Mouse (Mus musculus): ENCODE data around the gene Tarbp2. TPM values are rescaled to one million over a fixed set of nuclear protein-coding genes. Genes with fewer than 3 reads are reported as not detected.

Tarbp2 gene
- total RNA-seq (2014; rRNA removed), result 78.4 and 96.9 TPM in 2 replicates
- polyA plus RNA-seq (2015; fragmentation: Nextera tagmentation; extraction: Ambion mirVana), result 107 and 116 TPM in 2 replicates

DNA sequence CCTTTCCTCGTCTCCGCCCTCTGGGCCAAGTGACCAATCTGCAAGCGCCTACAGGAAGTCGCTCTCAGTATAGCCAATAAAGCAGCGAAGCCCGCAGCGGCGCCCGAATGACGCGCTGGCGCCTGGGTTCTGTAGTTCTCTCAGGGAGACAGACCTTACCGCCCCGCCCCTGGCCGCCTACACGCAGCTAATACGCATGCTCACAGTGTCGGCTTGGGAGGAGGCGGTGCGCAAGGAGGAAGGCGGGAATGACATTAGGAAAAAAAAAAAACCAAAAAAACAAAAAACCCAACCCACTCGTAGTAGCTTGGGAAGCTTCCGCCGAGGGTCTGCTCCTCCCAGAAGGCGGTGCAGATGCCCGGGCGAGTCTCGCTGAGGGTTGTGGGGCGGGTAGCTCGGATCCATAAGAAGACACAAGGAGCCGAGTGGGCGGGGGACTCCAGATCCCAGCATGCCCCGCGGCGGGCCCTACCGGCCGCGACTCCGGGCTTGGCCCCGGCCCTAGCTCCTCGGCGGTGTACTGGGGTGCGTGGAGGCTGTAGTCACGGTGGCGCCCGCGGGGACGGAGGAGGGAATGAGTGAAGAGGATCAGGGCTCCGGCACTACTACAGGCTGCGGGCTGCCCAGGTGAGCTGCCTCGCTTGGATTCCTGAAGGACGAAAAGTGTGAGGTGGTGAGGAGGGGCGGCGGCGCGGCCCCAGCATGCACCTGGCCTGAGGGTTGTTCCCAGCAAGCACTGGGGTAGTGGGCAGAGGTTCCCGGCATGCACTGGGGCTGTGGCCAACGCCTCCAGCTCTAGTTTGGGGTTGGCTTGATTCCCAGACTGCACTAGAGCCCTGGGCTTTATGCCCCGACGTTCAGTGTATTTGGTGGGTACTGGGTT, at the start of gene Tarbp2:
Tarbp2 (plus strand) TSS at position 217 of the 883 bp plus-strand sequence.
- Histone ChIP-seq H3K27ac (ENCODE audit: low read depth, low read length) (peak within 1 kb of the TSS; percentile 99), H3K4me1 (ENCODE audit: insufficient read depth, low read length) (peaks cover 18% of the 10 kb centered on the region), H3K36me3 (ENCODE audit: insufficient read depth, low read length) (peaks cover 13% of the 10 kb centered on the region; the same call in 1 of the 2 replicates), H3K9me3 (ENCODE audit: low read length) (no peaks in the 10 kb centered on the region), H3K27me3 (ENCODE audit: insufficient read depth, low read length) (no peaks in the 10 kb centered on the region), H3K9ac (replicated peaks; ENCODE audit: low read length, poor library complexity, severe bottlenecking) (peak within 1 kb of the TSS; percentile 87), H3K4me3 (ENCODE audit: low read depth, low read length) (peak within 1 kb of the TSS; percentile 66), H3K4me2 (ENCODE audit: low read depth, low read length, poor library complexity, severe bottlenecking) (peak within 1 kb of the TSS; percentile 80)
- DNase-seq (ENCODE audit: low spot score), result peak; percentile 100
- ATAC-seq (ENCODE audit: low FRiP score), result peak; percentile 91
- WGBS, result under 1% methylated on average over 59 of the region's 60 CpGs
- peak; percentile 9; the same call in 1 of the 2 replicates for TF ChIP-seq CTCF (IDR thresholded peaks at IDR 0.05)

GRCm38 (mm10) chr15:102468675-102469370, 49.2 kb upstream of the Tarbp2 start:
- WGBS, result 96% methylated on average over 9 of the region's 9 CpGs
- Histone ChIP-seq H3K9ac (replicated peaks; ENCODE audit: low read length, poor library complexity, severe bottlenecking) (no peak overlapping the region), H3K4me1 (ENCODE audit: insufficient read depth, low read length) (no peaks in the 10 kb centered on the region), H3K27ac (ENCODE audit: low read depth, low read length) (no peak overlapping the region), H3K4me3 (ENCODE audit: low read depth, low read length) (no peak overlapping the region), H3K36me3 (ENCODE audit: insufficient read depth, low read length) (no peaks in the 10 kb centered on the region), H3K9me3 (ENCODE audit: low read length) (no peaks in the 10 kb centered on the region), H3K4me2 (ENCODE audit: low read depth, low read length, poor library complexity, severe bottlenecking) (no peak overlapping the region), H3K27me3 (ENCODE audit: insufficient read depth, low read length) (no peaks in the 10 kb centered on the region)
- DNase-seq (ENCODE audit: low spot score) (no peak), ATAC-seq (ENCODE audit: low FRiP score) (no peak)
- 0 out of 2 replicates have a peak, but pooled peaks have one; percentile 7 for TF ChIP-seq CTCF (IDR thresholded peaks at IDR 0.05)

- no peaks in the 10 kb centered on the region for H3K27me3 ChIP-seq (ENCODE audit: insufficient read depth, low read length)
- peak within 1 kb of the TSS; percentile 87 for H3K9ac ChIP-seq (replicated peaks; ENCODE audit: low read length, poor library complexity, severe bottlenecking)
- DNase-seq (ENCODE audit: low spot score), result peak; percentile 99
- no peaks in the 10 kb centered on the region for H3K4me1 ChIP-seq (ENCODE audit: insufficient read depth, low read length)
- no peaks in the 10 kb centered on the region for H3K9me3 ChIP-seq (ENCODE audit: low read length)
- WGBS, result under 1% methylated on average over 33 of the region's 40 CpGs
- peak within 1 kb of the TSS; percentile 98 for H3K27ac ChIP-seq (ENCODE audit: low read depth, low read length)
- H3K4me2 ChIP-seq (ENCODE audit: low read depth, low read length, poor library complexity, severe bottlenecking), result peak within 1 kb of the TSS; percentile 56
- 0 out of 2 replicates have a peak, but pooled peaks cover 3% of the 10 kb centered on the region for H3K36me3 ChIP-seq (ENCODE audit: insufficient read depth, low read length)
- TF ChIP-seq CTCF (IDR thresholded peaks at IDR 0.05), result peak; percentile 95
- peak within 1 kb of the TSS; percentile 87 for H3K4me3 ChIP-seq (ENCODE audit: low read depth, low read length)
- ATAC-seq (ENCODE audit: low FRiP score), result peak; percentile 99
These were observed 47.8 kb upstream of the Tarbp2 start, which contains the start of gene Pcbp2 for GRCm38 (mm10) chr15:102470183-102470604. TSS of gene Pcbp2 (plus strand) at chr15:102470539.

DNA sequence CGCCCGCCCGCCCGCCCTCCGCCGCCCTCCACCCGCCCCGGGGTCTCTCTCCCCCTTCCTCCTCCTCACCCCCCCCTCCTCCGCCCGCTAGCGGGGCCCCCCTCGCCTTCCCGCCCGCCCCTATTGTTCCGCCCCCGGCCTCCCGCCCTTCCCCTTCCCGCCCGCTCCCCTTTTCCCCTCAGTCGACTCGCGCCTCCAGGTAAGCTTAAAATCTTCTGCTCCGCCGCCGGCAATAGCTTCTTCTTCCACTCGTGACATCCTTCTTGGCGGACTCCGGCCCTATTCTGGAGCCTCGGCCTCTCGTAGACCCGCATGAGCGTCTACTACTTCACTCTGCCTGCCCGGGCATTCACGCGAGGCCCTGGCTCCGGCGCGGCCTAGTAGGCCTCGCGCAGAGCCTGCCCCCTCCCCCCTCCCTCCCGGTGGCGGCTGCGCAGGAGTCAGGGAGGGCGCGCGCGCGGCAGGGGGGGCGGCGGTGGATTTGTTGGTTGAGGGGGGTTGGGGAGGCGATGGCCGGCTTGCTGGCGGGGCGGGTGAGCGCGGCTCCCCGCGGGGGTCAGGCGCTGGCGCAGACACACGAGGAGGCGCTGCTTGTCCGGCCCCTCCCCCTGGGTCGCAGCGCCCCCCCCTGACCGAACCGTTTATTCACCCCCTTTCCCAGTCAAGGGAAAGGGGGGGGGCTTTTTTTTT, 47.2 kb upstream of the Tarbp2 start:
- 1% methylated on average over 35 of the region's 67 CpGs for WGBS
- Histone ChIP-seq H3K27me3 (ENCODE audit: insufficient read depth, low read length) (no peaks in the 10 kb centered on the region), H3K27ac (ENCODE audit: low read depth, low read length) (peak overlapping the region; percentile 98), H3K4me2 (ENCODE audit: low read depth, low read length, poor library complexity, severe bottlenecking) (peak overlapping the region; percentile 56), H3K9ac (replicated peaks; ENCODE audit: low read length, poor library complexity, severe bottlenecking) (peak overlapping the region; percentile 87), H3K36me3 (ENCODE audit: insufficient read depth, low read length) (peaks cover 5% of the 10 kb centered on the region; the same call in 1 of the 2 replicates), H3K9me3 (ENCODE audit: low read length) (no peaks in the 10 kb centered on the region), H3K4me3 (ENCODE audit: low read depth, low read length) (peak overlapping the region; percentile 87), H3K4me1 (ENCODE audit: insufficient read depth, low read length) (no peaks in the 10 kb centered on the region)
- DNase-seq (ENCODE audit: low spot score) (peak; percentile 89), ATAC-seq (ENCODE audit: low FRiP score) (peak; percentile 82)
- TF ChIP-seq CTCF (IDR thresholded peaks at IDR 0.05), result peak; percentile 13; the same call in 1 of the 2 replicates

GRCm38 (mm10) chr15:102471295-102471645, 46.7 kb upstream of the Tarbp2 start:
- DNase-seq (ENCODE audit: low spot score) (no peak), ATAC-seq (ENCODE audit: low FRiP score) (no peak)
- peaks cover 9% of the 10 kb centered on the region; the same call in 1 of the 2 replicates for H3K36me3 ChIP-seq (ENCODE audit: insufficient read depth, low read length)
- peak overlapping the region; percentile 56 for H3K4me2 ChIP-seq (ENCODE audit: low read depth, low read length, poor library complexity, severe bottlenecking)
- peak overlapping the region; percentile 87 for H3K9ac ChIP-seq (replicated peaks; ENCODE audit: low read length, poor library complexity, severe bottlenecking)
- H3K27ac ChIP-seq (ENCODE audit: low read depth, low read length), result peak overlapping the region; percentile 98
- H3K4me3 ChIP-seq (ENCODE audit: low read depth, low read length), result peak overlapping the region; percentile 87
- H3K4me1 ChIP-seq (ENCODE audit: insufficient read depth, low read length), result no peaks in the 10 kb centered on the region
- WGBS, result under 1% methylated on average over 10 of the region's 10 CpGs
- TF ChIP-seq CTCF (IDR thresholded peaks at IDR 0.05), result no peak
- no peaks in the 10 kb centered on the region for H3K9me3 ChIP-seq (ENCODE audit: low read length)
- no peaks in the 10 kb centered on the region for H3K27me3 ChIP-seq (ENCODE audit: insufficient read depth, low read length)
